Mouse (Mus musculus) cortical plate, adult 2 months (tissue): ENCODE results near the gene Srrm1.

ENCODE experiments used
- CTCF ChIP-seq: fragments of 200-500 bp; IDR thresholded peaks from 2 replicates; pipeline ENCODE4 v1.5.1; 2011; ENCODE audit warnings: mild to moderate bottlenecking, control low read depth, low read length; ENCODE audit not compliant: insufficient read depth; ENCODE audit errors: extremely low read depth
- POLR2A ChIP-seq: fragments of 200-500 bp; IDR thresholded peaks from 2 replicates; pipeline ENCODE4 v1.6.1; 2011; ENCODE audit warnings: mild to moderate bottlenecking, low read length, control low read depth; ENCODE audit not compliant: insufficient read depth; ENCODE audit errors: extremely low read depth

GRCm38 (mm10) chr4:135337376-135337942 lies 15.7 kb downstream of the Srrm1 start:
- TF ChIP-seq CTCF (no peak), POLR2A (no peak)
